Mouse (Mus musculus) CD4-positive, CD25-positive, alpha-beta regulatory T cell, adult 9 weeks (primary cell): ENCODE results near the gene Rnase9. TPM values are rescaled to one million over a fixed set of nuclear protein-coding genes. Genes with fewer than 3 reads are reported as not detected.

Experiments
- polyA plus RNA-seq: library from polyadenylated mRNA; unstranded; fragments of 100-300 nt; shearing (Covaris generic); gene quantifications from one replicate; pipeline ENCODE4 v1.2.1, GENCODE M21; 2017

Rnase9 gene
- not detected for polyA plus RNA-seq

GRCm38 (mm10) chr14:51041769-51042168, at the start of gene Rnase9:
Rnase9 (minus strand) TSS chr14:51041869.

GRCm38 (mm10) chr14:51074335-51074734, 32.7 kb upstream of the Rnase9 start, which contains the start of gene Olfr750:
Olfr750 (minus strand) TSS chr14:51074435.

GRCm38 (mm10) chr14:51057401-51057831, 15.7 kb upstream of the Rnase9 start, which contains the start of gene Rnase12:
Rnase12 (minus strand) TSS chr14:51057661.

GRCm38 (mm10) chr14:51050063-51050462, 8.4 kb upstream of the Rnase9 start, which contains the start of gene Rnase11:
Rnase11 (minus strand) TSS chr14:51050163.

GRCm38 (mm10) chr14:51007152-51007801, 34.4 kb downstream of the Rnase9 start, which contains the start of gene Rnase10:
Rnase10 (plus strand) TSS chr14:51007751.

Other genes starting within 250 kb of the Rnase9 start
- not detected for gene Ccnb1ip1, start 234.1 kb downstream of the Rnase9 start, polyA plus RNA-seq
- gene Parp2, start 234.0 kb downstream of the Rnase9 start, polyA plus RNA-seq: 76.4 TPM
- 28.8 TPM for gene Tep1, start 171.3 kb downstream of the Rnase9 start, polyA plus RNA-seq
- gene Klhl33, start 144.4 kb downstream of the Rnase9 start, polyA plus RNA-seq: 0.05 TPM
- gene Osgep, start 117.0 kb downstream of the Rnase9 start, polyA plus RNA-seq: 70.8 TPM
- 86.5 TPM for gene Apex1, start 116.9 kb downstream of the Rnase9 start, polyA plus RNA-seq
- gene Pip4p1, start 111.0 kb downstream of the Rnase9 start, polyA plus RNA-seq: 6.1 TPM
- 55.3 TPM for gene Pnp, start 110.8 kb downstream of the Rnase9 start, polyA plus RNA-seq
- gene Gm49342, start 97.4 kb downstream of the Rnase9 start, polyA plus RNA-seq: not detected
- gene Pnp2, start 85.9 kb downstream of the Rnase9 start, polyA plus RNA-seq: 1.1 TPM
- not detected for gene Rnase10, start 34.1 kb downstream of the Rnase9 start, polyA plus RNA-seq
- not detected for gene Rnase11, start 8.3 kb upstream of the Rnase9 start, polyA plus RNA-seq
- not detected for gene Rnase12, start 15.8 kb upstream of the Rnase9 start, polyA plus RNA-seq
- gene Olfr750, start 32.6 kb upstream of the Rnase9 start, polyA plus RNA-seq: not detected
- gene Rnase4, start 49.2 kb upstream of the Rnase9 start, polyA plus RNA-seq: 19.2 TPM
- gene Ang, start 49.3 kb upstream of the Rnase9 start, polyA plus RNA-seq: 3.6 TPM
- not detected for gene Eddm3b, start 72.6 kb upstream of the Rnase9 start, polyA plus RNA-seq
- 0.93 TPM for gene Rnase6, start 82.0 kb upstream of the Rnase9 start, polyA plus RNA-seq
- gene Rnase1, start 104.9 kb upstream of the Rnase9 start, polyA plus RNA-seq: not detected
- gene Rnase2b, start 120.4 kb upstream of the Rnase9 start, polyA plus RNA-seq: not detected
- not detected for gene Ang2, start 157.3 kb upstream of the Rnase9 start, polyA plus RNA-seq
- gene Ear14, start 161.5 kb upstream of the Rnase9 start, polyA plus RNA-seq: not detected
- gene Rnase2a, start 214.2 kb upstream of the Rnase9 start, polyA plus RNA-seq: not detected